Mouse (Mus musculus): ENCODE data around the gene Ptk7. TPM values are rescaled to one million over a fixed set of nuclear protein-coding genes. Genes with fewer than 3 reads are reported as not detected.

Ptk7 gene
- polyA plus RNA-seq, 1 experiment: 145 TPM

GRCm38 (mm10) chr17:46521174-46521573, 108.1 kb downstream of the Ptk7 start:
- Histone ChIP-seq H3K4me3 (ENCODE audit: insufficient read depth, low read length) (no peak overlapping the region), H3K27ac (ENCODE audit: insufficient read depth, low read length) (no peak overlapping the region), H3K4me1 (ENCODE audit: control insufficient read depth, insufficient read depth, low read length) (peaks cover 9% of the 10 kb centered on the region)
- TF ChIP-seq CTCF (IDR thresholded peaks at IDR 0.05; ENCODE audit: borderline replicate concordance, insufficient read depth, low read length): no peak
- TF ChIP-seq POLR2A (IDR thresholded peaks at IDR 0.05; ENCODE audit: low read depth, low read length): no peak

- H3K4me1 ChIP-seq (ENCODE audit: control insufficient read depth, insufficient read depth, low read length): peaks cover 9% of the 10 kb centered on the region
- H3K4me3 ChIP-seq (ENCODE audit: insufficient read depth, low read length): no peak overlapping the region
- no peak for TF ChIP-seq CTCF (IDR thresholded peaks at IDR 0.05; ENCODE audit: borderline replicate concordance, insufficient read depth, low read length)
- TF ChIP-seq POLR2A (IDR thresholded peaks at IDR 0.05; ENCODE audit: low read depth, low read length): no peak
- H3K27ac ChIP-seq (ENCODE audit: insufficient read depth, low read length): no peak overlapping the region
Observed at GRCm38 (mm10) chr17:46520385-46520979, 108.8 kb downstream of the Ptk7 start.

- Histone ChIP-seq H3K27ac (ENCODE audit: insufficient read depth, low read length) (no peak overlapping the region), H3K4me1 (ENCODE audit: control insufficient read depth, insufficient read depth, low read length) (peaks cover 9% of the 10 kb centered on the region), H3K4me3 (ENCODE audit: insufficient read depth, low read length) (no peak overlapping the region)
- TF ChIP-seq POLR2A (IDR thresholded peaks at IDR 0.05; ENCODE audit: low read depth, low read length) (no peak), CTCF (IDR thresholded peaks at IDR 0.05; ENCODE audit: borderline replicate concordance, insufficient read depth, low read length) (no peak)
Observed at GRCm38 (mm10) chr17:46519971-46520370, 109.3 kb downstream of the Ptk7 start.

Other genes with a start within 250 kb of the Ptk7 start
- 24.1 and 32.6 TPM in 2 replicates for gene Zfp318, start 245.8 kb downstream of the Ptk7 start, polyA plus RNA-seq (2011; ENCODE audit: insufficient read length, low read depth, missing spikeins)
- gene Crip3, start 200.6 kb downstream of the Ptk7 start, polyA plus RNA-seq (2011; ENCODE audit: insufficient read length, low read depth, missing spikeins): not detected in 2 replicates
- gene Slc22a7, start 191.0 kb downstream of the Ptk7 start, polyA plus RNA-seq (2011; ENCODE audit: insufficient read length, low read depth, missing spikeins): not detected in 2 replicates
- gene Ttbk1, start 141.8 kb downstream of the Ptk7 start, polyA plus RNA-seq (2011; ENCODE audit: insufficient read length, low read depth, missing spikeins): 0.27 and 0.35 TPM in 2 replicates
- 7.2 and 9.9 TPM in 2 replicates for gene Dnph1, start 132.8 kb downstream of the Ptk7 start, polyA plus RNA-seq (2011; ENCODE audit: insufficient read length, low read depth, missing spikeins)
- 5.7 and 8.6 TPM in 2 replicates for gene Cul9, start 83.1 kb downstream of the Ptk7 start, polyA plus RNA-seq (2011; ENCODE audit: insufficient read length, low read depth, missing spikeins)
- gene Srf, start 73.3 kb downstream of the Ptk7 start, polyA plus RNA-seq (2011; ENCODE audit: insufficient read length, low read depth, missing spikeins): 50.9 and 61.2 TPM in 2 replicates
- gene Klc4, start 16.5 kb upstream of the Ptk7 start, polyA plus RNA-seq (2011; ENCODE audit: insufficient read length, low read depth, missing spikeins): 6.5 and 7.2 TPM in 2 replicates
- gene Mrpl2, start 16.7 kb upstream of the Ptk7 start, polyA plus RNA-seq (2011; ENCODE audit: insufficient read length, low read depth, missing spikeins): 33.5 and 45.2 TPM in 2 replicates
- 63.6 and 64.4 TPM in 2 replicates for gene Cul7, start 20.8 kb upstream of the Ptk7 start, polyA plus RNA-seq (2011; ENCODE audit: insufficient read length, low read depth, missing spikeins)
- 29.9 and 32.3 TPM in 2 replicates for gene Rrp36, start 44.8 kb upstream of the Ptk7 start, polyA plus RNA-seq (2011; ENCODE audit: insufficient read length, low read depth, missing spikeins)
- 111 and 122 TPM in 2 replicates for gene Mea1, start 49.3 kb upstream of the Ptk7 start, polyA plus RNA-seq (2011; ENCODE audit: insufficient read length, low read depth, missing spikeins)
- gene Klhdc3, start 51.4 kb upstream of the Ptk7 start, polyA plus RNA-seq (2011; ENCODE audit: insufficient read length, low read depth, missing spikeins): 54.6 and 62.1 TPM in 2 replicates
- gene Ppp2r5d, start 75.6 kb upstream of the Ptk7 start, polyA plus RNA-seq (2011; ENCODE audit: insufficient read length, low read depth, missing spikeins): 57.6 and 72.1 TPM in 2 replicates
- 11.1 and 13.1 TPM in 2 replicates for gene Pex6, start 82.0 kb upstream of the Ptk7 start, polyA plus RNA-seq (2011; ENCODE audit: insufficient read length, low read depth, missing spikeins)
- gene Gnmt, start 99.7 kb upstream of the Ptk7 start, polyA plus RNA-seq (2011; ENCODE audit: insufficient read length, low read depth, missing spikeins): not detected in 2 replicates
- 29.5 and 29.9 TPM in 2 replicates for gene Cnpy3, start 122.7 kb upstream of the Ptk7 start, polyA plus RNA-seq (2011; ENCODE audit: insufficient read length, low read depth, missing spikeins)
- gene Ptcra, start 134.2 kb upstream of the Ptk7 start, polyA plus RNA-seq (2011; ENCODE audit: insufficient read length, low read depth, missing spikeins): not detected in 2 replicates
- gene 2310039H08Rik, start 143.1 kb upstream of the Ptk7 start, polyA plus RNA-seq (2011; ENCODE audit: insufficient read length, low read depth, missing spikeins): 13.9 and 17.9 TPM in 2 replicates
- 115 and 117 TPM in 2 replicates for gene Rpl7l1, start 153.2 kb upstream of the Ptk7 start, polyA plus RNA-seq (2011; ENCODE audit: insufficient read length, low read depth, missing spikeins)
- 9.4 and 14.0 TPM in 2 replicates for gene Bicral, start 229.0 kb upstream of the Ptk7 start, polyA plus RNA-seq (2011; ENCODE audit: insufficient read length, low read depth, missing spikeins)